Mouse (Mus musculus): ENCODE measurements around the gene Chrd.

GRCm38 (mm10) chr16:20726384-20726783 lies 6.5 kb upstream of the Chrd start:
- TF ChIP-seq POLR2A (IDR thresholded peaks at IDR 0.05; ENCODE audit: borderline replicate concordance, control insufficient read depth, low read depth, low read length) (no peak), CTCF (IDR thresholded peaks at IDR 0.05; ENCODE audit: control insufficient read depth, insufficient read depth, low read length) (no peak)
